Mouse (Mus musculus): Measurements from ENCODE around the gene Rab26. TPM values are rescaled to one million over a fixed set of nuclear protein-coding genes. Genes with fewer than 3 reads are reported as not detected.

Gene Rab26
- 3.0 and 3.8 TPM in 2 replicates for polyA plus RNA-seq (2015; fragmentation: Nextera tagmentation; extraction: Ambion mirVana)

DNA sequence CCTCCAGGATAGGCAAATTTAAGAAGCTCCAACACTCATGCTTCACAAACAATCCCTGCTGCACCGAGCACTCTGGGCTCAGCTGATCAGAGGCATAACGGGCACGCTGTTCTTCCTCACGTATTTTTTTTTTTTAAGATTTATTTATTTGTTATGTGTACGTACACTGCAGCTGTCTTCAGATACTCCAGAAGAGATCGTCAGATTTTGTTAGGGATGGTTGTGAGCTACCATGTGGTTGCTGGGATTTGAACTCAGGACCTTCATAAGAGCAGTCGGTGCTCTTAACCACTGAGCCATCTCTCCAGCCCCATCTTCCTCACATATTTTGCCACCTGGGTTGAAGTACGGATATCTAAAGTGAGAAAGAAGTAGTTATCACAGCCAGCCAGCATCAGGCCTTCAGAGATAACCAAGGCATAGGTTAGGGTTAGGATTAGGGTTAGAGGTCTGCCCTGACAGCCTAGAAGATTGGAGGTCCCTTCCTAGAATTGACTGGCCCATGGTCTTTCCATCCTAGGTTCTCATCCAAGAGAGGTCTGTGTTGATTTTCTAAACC is at the start of gene Rab26:
Gene Rab26, minus strand, starts transcription at position 51 of the 559 bp plus-strand sequence.
- Histone ChIP-seq H3K9ac (peak within 1 kb of the TSS; percentile 36; the same call in 1 of the 2 replicates), H3K9me3 (no peaks in the 10 kb centered on the region), H3K4me2 (peak within 1 kb of the TSS; percentile 76), H3K36me3 (peaks cover 10% of the 10 kb centered on the region; the same call in 1 of the 2 replicates), H3K4me1 (peaks cover 55% of the 10 kb centered on the region), H3K27me3 (no peaks in the 10 kb centered on the region), H3K4me3 (peak within 1 kb of the TSS; percentile 38), H3K27ac (no peak within 1 kb of the TSS)
- 90% methylated on average over 8 of the region's 8 CpGs for WGBS
- no peak for ATAC-seq (ENCODE audit: insufficient number of reproducible peaks, low FRiP score, low TSS enrichment, low read depth)

DNA sequence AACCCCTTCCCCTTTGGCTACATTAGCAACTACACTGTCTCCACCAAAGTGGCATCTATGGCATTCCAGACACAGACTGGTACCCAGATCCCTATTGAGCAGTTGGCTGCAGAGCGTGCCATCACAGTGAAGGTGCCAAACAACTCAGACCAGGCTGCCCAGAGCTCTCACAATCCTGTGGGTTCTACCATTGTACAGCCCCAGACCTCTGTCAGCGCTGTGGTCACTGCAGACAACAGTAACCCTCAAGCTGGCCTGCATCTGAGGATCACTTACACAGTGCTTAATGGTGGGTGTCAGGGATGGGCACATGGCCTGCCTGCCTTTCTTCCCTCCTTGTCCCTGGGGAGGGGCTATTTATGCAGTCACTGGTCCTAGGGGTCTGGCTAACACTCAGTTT is 46.3 kb upstream of the Rab26 start:
- Histone ChIP-seq H3K27me3 (no peaks in the 10 kb centered on the region), H3K27ac (no peak overlapping the region), H3K4me2 (no peak overlapping the region), H3K4me1 (no peaks in the 10 kb centered on the region), H3K4me3 (no peak overlapping the region), H3K36me3 (peaks cover 95% of the 10 kb centered on the region), H3K9me3 (no peaks in the 10 kb centered on the region), H3K9ac (no peak overlapping the region)
- 98% methylated on average over 2 of the region's 2 CpGs for WGBS
- ATAC-seq (ENCODE audit: insufficient number of reproducible peaks, low FRiP score, low TSS enrichment, low read depth), result no peak

DNA sequence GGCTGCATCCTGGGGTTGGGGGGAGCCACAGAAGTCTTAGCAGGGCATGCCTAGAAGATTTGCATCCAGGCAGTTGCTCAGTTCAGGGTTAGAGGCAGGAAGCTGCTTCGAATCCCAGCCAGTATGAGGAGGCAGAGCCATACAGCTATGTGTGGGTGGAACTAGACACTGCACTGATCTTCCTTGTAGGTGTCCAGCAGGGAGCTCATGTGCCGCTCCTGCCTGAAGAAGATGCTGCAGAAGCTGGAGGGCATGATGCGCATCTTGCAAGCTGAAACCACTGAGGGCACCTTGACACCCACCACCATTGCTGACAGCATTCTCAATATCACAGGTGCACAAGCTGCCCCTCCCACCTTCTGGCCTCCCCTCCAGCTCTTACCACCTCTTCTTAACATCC is 45.5 kb upstream of the Rab26 start:
- Histone ChIP-seq H3K9me3 (no peaks in the 10 kb centered on the region), H3K36me3 (peaks cover 98% of the 10 kb centered on the region), H3K9ac (no peak overlapping the region), H3K27me3 (no peaks in the 10 kb centered on the region), H3K27ac (no peak overlapping the region), H3K4me3 (no peak overlapping the region), H3K4me1 (no peaks in the 10 kb centered on the region), H3K4me2 (no peak overlapping the region)
- ATAC-seq (ENCODE audit: insufficient number of reproducible peaks, low FRiP score, low TSS enrichment, low read depth), result no peak
- WGBS, result 94% methylated on average over 3 of the region's 3 CpGs

DNA sequence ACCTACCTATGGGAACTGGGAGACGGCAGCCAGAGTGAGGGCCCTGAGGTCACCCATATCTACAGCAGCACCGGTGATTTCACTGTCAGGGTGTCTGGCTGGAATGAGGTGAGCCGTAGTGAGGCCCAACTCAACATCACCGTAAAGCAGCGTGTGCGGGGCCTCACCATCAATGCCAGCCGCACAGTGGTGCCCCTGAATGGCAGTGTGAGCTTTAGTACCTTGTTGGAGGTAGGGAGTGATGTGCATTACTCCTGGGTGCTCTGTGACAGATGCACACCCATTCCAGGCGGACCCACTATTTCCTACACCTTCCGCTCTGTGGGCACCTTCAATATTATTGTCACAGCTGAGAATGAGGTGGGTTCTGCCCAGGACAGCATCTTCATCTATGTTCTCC is 39.8 kb upstream of the Rab26 start:
- WGBS, result 92% methylated on average over 9 of the region's 9 CpGs
- Histone ChIP-seq H3K4me3 (no peak overlapping the region), H3K27ac (no peak overlapping the region), H3K36me3 (peaks cover 100% of the 10 kb centered on the region), H3K4me1 (no peaks in the 10 kb centered on the region), H3K9me3 (no peaks in the 10 kb centered on the region), H3K4me2 (no peak overlapping the region), H3K27me3 (no peaks in the 10 kb centered on the region), H3K9ac (no peak overlapping the region)
- no peak for ATAC-seq (ENCODE audit: insufficient number of reproducible peaks, low FRiP score, low TSS enrichment, low read depth)

DNA sequence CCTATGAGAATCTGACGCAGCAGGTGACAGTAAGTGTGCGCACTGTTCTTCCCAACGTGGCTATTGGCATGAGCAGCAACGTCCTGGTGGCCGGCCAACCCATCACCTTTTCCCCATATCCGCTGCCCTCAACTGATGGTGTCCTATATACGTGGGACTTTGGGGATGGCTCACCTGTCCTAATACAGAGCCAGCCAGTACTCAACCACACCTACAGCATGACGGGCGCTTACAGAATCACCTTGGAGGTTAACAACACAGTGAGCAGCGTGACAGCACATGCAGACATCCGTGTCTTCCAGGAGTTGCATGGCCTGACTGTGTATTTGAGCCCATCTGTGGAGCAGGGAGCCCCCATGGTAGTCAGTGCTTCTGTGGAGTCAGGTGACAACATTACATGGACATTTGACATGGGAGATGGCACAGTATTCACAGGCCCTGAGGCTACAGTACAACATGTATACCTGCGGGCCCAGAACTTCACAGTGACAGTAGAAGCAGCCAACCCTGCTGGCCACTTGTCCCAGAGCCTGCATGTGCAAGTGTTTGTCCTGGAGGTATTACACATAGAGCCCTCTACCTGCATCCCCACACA is 38.7 kb upstream of the Rab26 start:
- Histone ChIP-seq H3K9me3 (no peaks in the 10 kb centered on the region), H3K4me3 (no peak overlapping the region), H3K9ac (no peak overlapping the region), H3K4me2 (no peak overlapping the region), H3K4me1 (no peaks in the 10 kb centered on the region), H3K27ac (no peak overlapping the region), H3K27me3 (no peaks in the 10 kb centered on the region), H3K36me3 (peaks cover 99% of the 10 kb centered on the region)
- no peak for ATAC-seq (ENCODE audit: insufficient number of reproducible peaks, low FRiP score, low TSS enrichment, low read depth)
- 91% methylated on average over 12 of the region's 12 CpGs for WGBS

DNA sequence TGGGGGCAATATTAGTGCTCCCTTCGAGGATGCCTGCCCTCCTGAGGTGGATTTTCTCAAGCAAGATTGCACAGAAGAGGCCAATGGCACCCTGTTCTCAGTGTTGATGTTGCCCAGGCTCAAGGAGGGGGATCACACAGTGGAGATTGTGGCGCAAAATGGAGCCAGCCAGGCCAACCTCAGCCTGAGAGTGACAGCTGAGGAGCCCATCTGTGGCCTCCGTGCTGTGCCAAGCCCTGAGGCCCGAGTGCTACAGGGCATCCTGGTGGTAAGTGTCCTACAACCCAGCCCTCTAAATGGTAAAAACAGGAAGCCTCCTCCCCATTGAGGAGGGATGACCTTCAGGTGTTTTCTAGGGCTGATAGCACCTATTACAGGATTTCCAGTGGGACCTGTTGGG is 35.8 kb upstream of the Rab26 start:
- no peak overlapping the region for H3K4me3 ChIP-seq
- ATAC-seq (ENCODE audit: insufficient number of reproducible peaks, low FRiP score, low TSS enrichment, low read depth), result no peak
- 91% methylated on average over 4 of the region's 4 CpGs for WGBS
- H3K27me3 ChIP-seq, result no peaks in the 10 kb centered on the region
- H3K9me3 ChIP-seq, result no peaks in the 10 kb centered on the region
- no peak overlapping the region for H3K27ac ChIP-seq
- no peak overlapping the region for H3K9ac ChIP-seq
- H3K4me1 ChIP-seq, result peaks cover 20% of the 10 kb centered on the region
- H3K36me3 ChIP-seq, result peaks cover 98% of the 10 kb centered on the region
- H3K4me2 ChIP-seq, result no peak overlapping the region

DNA sequence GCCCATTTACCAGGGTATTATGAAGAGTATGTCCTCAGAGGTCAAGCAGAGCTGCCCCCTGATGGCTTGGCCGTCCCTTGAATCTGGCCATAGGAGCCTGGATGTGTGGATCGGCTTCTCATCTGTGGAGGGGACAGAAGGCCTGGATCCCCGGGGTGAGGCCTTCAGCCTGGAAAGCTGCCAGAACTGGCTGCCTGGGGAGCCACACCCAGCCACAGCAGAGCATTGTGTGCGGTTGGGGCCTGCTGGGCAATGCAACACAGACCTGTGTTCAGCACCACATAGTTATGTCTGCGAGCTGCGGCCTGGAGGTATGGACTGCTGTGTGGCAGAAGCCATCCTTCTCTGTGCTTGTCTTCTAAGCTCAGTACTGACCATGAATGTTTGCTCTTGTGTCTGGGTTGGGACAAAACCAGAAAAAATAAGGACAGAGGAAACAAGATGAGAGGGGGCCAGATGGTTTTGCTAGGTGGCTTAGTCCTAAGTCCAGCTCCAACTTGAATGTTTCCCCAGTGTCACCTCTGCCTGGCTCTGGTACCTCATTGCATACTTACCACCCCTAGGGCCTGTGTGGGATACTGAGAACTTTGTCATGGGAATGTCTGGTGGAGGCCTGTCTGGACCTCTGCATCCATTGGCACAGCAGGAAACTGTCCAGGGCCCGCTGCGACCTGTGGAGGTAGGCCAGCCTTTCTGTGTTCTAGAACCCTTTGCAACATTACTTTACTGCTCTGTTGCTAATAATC is 33.2 kb upstream of the Rab26 start:
- Histone ChIP-seq H3K27ac (no peak overlapping the region), H3K4me2 (no peak overlapping the region), H3K27me3 (no peaks in the 10 kb centered on the region), H3K9ac (no peak overlapping the region), H3K36me3 (peaks cover 77% of the 10 kb centered on the region), H3K4me1 (peaks cover 29% of the 10 kb centered on the region), H3K4me3 (no peak overlapping the region), H3K9me3 (no peaks in the 10 kb centered on the region)
- ATAC-seq (ENCODE audit: insufficient number of reproducible peaks, low FRiP score, low TSS enrichment, low read depth), result no peak
- WGBS, result 63% methylated on average over 8 of the region's 8 CpGs

DNA sequence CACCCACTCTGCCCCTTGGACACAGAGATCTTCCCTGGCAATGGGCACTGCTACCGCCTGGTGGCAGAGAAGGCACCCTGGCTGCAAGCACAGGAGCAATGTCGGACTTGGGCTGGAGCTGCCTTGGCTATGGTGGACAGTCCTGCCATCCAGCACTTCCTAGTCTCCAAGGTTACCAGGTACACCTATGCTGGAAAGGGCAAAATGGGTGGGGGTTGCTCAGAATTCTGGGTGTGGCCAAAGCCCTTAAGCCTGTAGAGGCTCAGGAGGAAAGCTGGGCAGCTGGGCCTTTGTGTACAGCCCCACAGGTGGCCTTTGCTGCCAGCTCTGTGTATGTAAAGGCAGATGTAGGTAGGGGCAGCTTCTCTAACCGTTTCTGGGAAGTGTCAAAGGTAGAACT is 31.8 kb upstream of the Rab26 start:
- 81% methylated on average over 3 of the region's 3 CpGs for WGBS
- Histone ChIP-seq H3K27me3 (no peaks in the 10 kb centered on the region), H3K4me2 (no peak overlapping the region), H3K36me3 (peaks cover 63% of the 10 kb centered on the region), H3K9me3 (no peaks in the 10 kb centered on the region), H3K4me3 (no peak overlapping the region), H3K9ac (no peak overlapping the region), H3K27ac (no peak overlapping the region), H3K4me1 (peaks cover 32% of the 10 kb centered on the region)
- no peak for ATAC-seq (ENCODE audit: insufficient number of reproducible peaks, low FRiP score, low TSS enrichment, low read depth)

DNA sequence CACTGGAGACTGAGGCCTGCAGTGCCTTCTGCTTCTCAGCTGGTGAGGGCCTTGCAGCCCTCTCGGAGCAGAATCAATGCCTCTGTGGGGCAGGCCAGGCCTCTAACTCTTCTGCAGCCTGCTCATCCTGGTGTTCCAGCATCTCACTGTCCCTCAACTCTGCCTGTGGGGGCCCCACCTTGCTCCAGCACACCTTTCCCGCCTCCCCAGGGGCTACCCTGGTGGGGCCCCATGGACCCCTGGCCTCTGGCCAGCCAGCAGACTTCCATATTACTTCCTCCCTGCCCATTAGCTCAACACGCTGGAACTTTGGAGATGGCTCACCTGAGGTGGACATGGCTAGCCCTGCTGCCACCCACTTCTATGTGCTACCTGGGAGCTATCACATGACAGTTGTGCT is 31.1 kb upstream of the Rab26 start:
- Histone ChIP-seq H3K9ac (no peak overlapping the region), H3K27me3 (no peaks in the 10 kb centered on the region), H3K27ac (no peak overlapping the region), H3K4me3 (no peak overlapping the region), H3K4me1 (peaks cover 39% of the 10 kb centered on the region), H3K9me3 (no peaks in the 10 kb centered on the region), H3K36me3 (peaks cover 56% of the 10 kb centered on the region), H3K4me2 (no peak overlapping the region)
- no peak for ATAC-seq (ENCODE audit: insufficient number of reproducible peaks, low FRiP score, low TSS enrichment, low read depth)
- WGBS, result 80% methylated on average over 3 of the region's 3 CpGs

DNA sequence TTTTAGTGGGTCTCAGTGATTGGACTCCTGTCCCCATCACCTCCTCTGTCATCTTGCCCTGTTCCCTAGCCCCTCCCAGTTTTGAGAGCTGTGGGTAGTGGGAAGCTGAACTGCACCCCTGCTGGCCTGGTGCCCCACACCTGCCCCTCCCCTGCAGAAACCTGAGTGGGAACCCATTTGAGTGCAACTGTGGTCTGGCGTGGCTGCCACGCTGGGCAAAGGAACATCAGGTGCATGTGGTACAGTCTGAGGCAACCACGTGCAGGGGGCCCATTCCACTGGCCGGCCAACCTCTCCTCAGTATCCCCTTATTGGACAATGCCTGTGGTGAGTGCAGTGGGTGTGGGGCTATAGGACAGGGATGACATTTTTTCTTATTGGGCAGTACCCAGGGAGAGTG is 30.4 kb upstream of the Rab26 start:
- WGBS, result 88% methylated on average over 4 of the region's 4 CpGs
- no peak overlapping the region for H3K4me2 ChIP-seq
- H3K27me3 ChIP-seq, result no peaks in the 10 kb centered on the region
- no peak overlapping the region for H3K4me3 ChIP-seq
- no peak overlapping the region for H3K27ac ChIP-seq
- no peak for ATAC-seq (ENCODE audit: insufficient number of reproducible peaks, low FRiP score, low TSS enrichment, low read depth)
- no peaks in the 10 kb centered on the region for H3K9me3 ChIP-seq
- no peak overlapping the region for H3K9ac ChIP-seq
- peaks cover 43% of the 10 kb centered on the region for H3K4me1 ChIP-seq
- H3K36me3 ChIP-seq, result peaks cover 50% of the 10 kb centered on the region

DNA sequence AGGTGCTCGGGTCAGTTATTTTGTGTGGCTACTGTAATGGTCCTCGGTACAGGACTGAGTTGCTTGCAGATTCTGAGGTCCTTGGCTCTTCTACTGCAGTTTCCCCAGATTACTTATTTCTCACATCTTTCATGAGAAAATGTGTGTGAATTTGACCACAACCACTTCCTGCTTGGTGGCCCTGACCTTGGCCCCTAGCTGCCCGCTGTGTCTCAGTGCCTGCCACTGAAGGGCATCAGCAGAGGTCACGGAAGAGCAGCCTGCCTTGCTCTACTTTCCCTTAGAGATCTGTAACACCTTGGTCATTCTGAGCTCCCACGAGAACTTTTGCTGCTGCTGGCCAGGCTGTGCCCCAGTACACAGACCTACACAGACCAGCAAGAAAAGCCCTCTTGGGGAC is 29.6 kb upstream of the Rab26 start:
- Histone ChIP-seq H3K4me3 (no peak overlapping the region), H3K36me3 (peaks cover 42% of the 10 kb centered on the region), H3K4me2 (no peak overlapping the region), H3K27ac (no peak overlapping the region; the same call in 1 of the 2 replicates), H3K9me3 (no peaks in the 10 kb centered on the region), H3K27me3 (no peaks in the 10 kb centered on the region), H3K4me1 (peaks cover 51% of the 10 kb centered on the region), H3K9ac (no peak overlapping the region)
- 85% methylated on average over 5 of the region's 5 CpGs for WGBS
- no peak for ATAC-seq (ENCODE audit: insufficient number of reproducible peaks, low FRiP score, low TSS enrichment, low read depth)

DNA sequence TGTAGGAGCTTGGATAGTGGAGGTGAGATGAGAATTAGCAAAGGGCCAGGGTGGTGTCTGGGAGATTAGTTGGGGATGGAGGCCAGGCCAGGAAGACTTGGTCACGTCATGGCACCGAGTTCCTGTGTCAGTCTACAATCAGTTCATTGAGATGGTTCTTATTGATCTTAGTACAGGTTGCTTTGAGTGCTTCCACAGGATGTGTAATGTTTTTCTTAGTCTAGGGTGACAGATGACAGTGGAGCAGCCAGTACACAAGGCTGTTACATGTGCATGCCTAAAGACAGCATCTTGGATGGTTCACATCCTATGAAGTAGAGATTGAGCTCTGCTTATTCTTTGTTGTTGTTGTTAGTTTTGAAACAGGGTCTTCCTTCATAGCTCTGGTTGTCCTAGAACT is 27.6 kb upstream of the Rab26 start:
- ATAC-seq (ENCODE audit: insufficient number of reproducible peaks, low FRiP score, low TSS enrichment, low read depth), result no peak
- WGBS, result 80% methylated on average over 2 of the region's 2 CpGs
- Histone ChIP-seq H3K9me3 (no peaks in the 10 kb centered on the region), H3K27ac (no peak overlapping the region), H3K27me3 (no peaks in the 10 kb centered on the region), H3K9ac (no peak overlapping the region), H3K4me2 (no peak overlapping the region), H3K4me3 (no peak overlapping the region), H3K36me3 (peaks cover 23% of the 10 kb centered on the region), H3K4me1 (peaks cover 65% of the 10 kb centered on the region)

Data from limb, embryonic 15.5 days (tissue).